Mouse (Mus musculus): ENCODE results near the gene Rbm34. TPM values are rescaled to one million over a fixed set of nuclear protein-coding genes. Genes with fewer than 3 reads are reported as not detected.

The Rbm34 gene
- polyA plus RNA-seq, 1 experiment from 2014 or later = 26.7 TPM

DNA sequence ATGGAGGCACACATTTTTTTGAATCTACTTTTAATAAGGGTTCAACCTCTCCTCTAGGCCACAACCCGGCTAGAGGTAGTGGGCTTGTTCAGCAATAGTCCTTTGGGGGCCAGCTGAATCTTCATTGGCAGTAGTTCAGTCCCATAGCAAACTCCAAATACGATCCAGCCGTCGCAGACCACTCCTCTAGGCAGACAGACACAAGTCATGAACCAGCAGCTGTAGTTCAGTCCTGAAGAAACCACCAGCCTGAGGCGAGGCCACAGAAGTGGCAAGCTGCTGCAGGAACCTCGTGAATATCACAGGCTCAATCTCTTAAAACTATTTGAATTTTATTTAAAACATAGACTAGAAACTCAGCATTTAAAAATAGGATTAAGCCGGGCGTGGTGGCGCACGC is 7.2 kb upstream of the Rbm34 start:
- ChIA-PET POLR2A (no interaction called here), CTCF (interaction anchor here (1.3 to 5.5 kb wide), 3 partner anchors 8 to 48 kb away, joined by 3 to 55 read pairs (median 4); no protein-coding TSS in a partner anchor)
- no peak for TF ChIP-seq CTCF (IDR thresholded peaks at IDR 0.05)
- peaks cover 3% of the 10 kb centered on the region for H3K27me3 ChIP-seq
- in situ Hi-C loops (cut with MboI; ENCODE audit: low pct_unique_long_range_greater_than_20kb) = loop anchor here (5.0 kb wide), 1 partner anchor 46 kb away; no protein-coding TSS in a partner anchor
- DNase-seq (ENCODE audit: low read depth, low spot score) = no peak
- no peak for ATAC-seq

DNA sequence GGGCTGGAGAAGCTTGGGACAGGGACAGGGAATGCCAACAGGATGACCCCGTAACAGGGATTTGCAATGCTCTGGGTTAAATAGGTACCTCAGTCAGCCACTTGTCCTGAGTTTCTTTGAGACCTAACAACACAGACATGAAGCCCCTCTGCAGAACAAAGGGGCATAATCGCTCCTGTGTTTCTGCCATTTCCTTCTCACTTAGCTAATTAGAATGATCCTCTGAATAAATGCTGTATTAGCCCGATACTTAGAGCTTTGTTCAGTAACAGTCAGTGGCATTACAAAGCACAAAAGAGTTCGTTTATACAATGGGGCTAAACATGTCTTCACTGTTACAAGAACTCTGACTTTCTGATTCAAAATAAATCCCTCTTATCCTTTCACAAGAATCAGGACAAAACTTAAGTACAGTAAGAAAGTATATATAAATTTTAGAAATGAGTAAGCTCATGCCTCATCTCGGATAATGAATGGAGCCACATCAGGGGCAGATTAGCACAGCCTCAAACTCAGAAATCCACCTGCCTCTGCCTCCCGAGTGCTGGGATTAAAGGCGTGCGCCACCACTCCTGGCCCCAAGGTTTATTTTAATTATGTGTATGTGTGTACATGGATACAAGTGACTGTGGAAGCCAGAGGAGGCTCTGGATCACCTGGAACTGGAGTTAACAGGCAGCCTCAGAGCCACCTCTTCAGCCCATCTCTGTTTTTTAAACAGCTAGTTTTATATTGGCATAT is 5.9 kb upstream of the Rbm34 start:
- CTCF ChIA-PET = interaction anchor here (1.0 to 5.5 kb wide), 5 partner anchors 10 to 486 kb away, joined by 3 to 55 read pairs (median 4); no protein-coding TSS in a partner anchor
- no peak for TF ChIP-seq CTCF (IDR thresholded peaks at IDR 0.05)
- peaks cover 3% of the 10 kb centered on the region for H3K27me3 ChIP-seq
- in situ Hi-C loops (cut with MboI; ENCODE audit: low pct_unique_long_range_greater_than_20kb) = loop anchor here (5.0 kb wide), 1 partner anchor 44 kb away; no protein-coding TSS in a partner anchor
- POLR2A ChIA-PET = interaction anchor here (1.2 kb wide), 1 partner anchor 32 kb away, joined by 3 read pairs; no protein-coding TSS in a partner anchor
- DNase-seq (ENCODE audit: low read depth, low spot score) (no peak), ATAC-seq (no peak)

DNA sequence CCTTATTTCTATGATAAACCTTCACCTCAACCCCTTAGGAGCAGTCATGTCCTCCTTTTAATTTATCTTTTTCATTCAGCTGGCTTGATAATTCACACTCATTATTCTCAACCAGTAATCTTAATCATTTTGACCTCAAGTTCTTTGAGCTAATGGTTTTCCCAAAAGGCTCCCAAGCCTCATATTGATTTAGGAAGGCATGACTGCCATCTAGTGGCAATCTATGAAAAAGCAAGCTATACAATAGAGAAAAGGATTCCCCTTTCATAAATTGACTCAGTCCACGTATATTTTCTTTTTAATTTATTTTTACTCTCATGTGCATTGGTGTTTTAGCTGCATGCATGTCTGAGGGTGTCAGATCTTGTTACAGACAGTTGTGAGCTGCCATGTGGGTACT is 4.8 kb upstream of the Rbm34 start:
- TF ChIP-seq CTCF (IDR thresholded peaks at IDR 0.05) = peak; percentile 64
- DNase-seq (ENCODE audit: low read depth, low spot score) = no peak
- CTCF ChIA-PET = interaction anchor here (0.9 to 5.5 kb wide), 14 partner anchors 9 to 718 kb away, joined by 3 to 55 read pairs (median 4); no protein-coding TSS in a partner anchor

DNA sequence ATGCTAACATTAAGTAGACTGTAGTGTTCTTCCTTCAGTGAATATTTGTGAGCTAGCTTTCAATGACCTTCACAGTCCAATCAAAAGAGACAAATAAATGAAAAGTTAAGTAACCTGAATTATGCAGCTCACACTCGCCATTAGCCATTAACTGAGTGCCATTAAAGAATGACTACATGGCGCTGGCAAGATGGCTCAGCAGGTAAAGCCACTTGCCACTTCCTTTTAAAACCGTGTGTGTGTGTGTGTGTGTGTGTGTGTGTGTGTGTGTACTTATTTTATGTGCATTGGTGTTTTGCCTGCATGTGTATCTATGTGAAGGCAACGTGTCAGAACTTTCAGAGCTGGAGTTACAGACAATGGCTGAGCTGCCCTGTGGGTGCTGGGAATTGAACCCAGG is 3.6 kb upstream of the Rbm34 start:
- POLR2A ChIA-PET = no interaction called here
- in situ Hi-C loops (cut with MboI; ENCODE audit: low pct_unique_long_range_greater_than_20kb) = loop anchor here (25.0 kb wide), 1 partner anchor 1037 kb away; no protein-coding TSS in a partner anchor
- DNase-seq (ENCODE audit: low read depth, low spot score) = no peak
- CTCF ChIA-PET = interaction anchor here (1.3 to 5.5 kb wide), 4 partner anchors 12 to 54 kb away, joined by 4 to 55 read pairs (median 4); no protein-coding TSS in a partner anchor
- H3K27me3 ChIP-seq = peaks cover 3% of the 10 kb centered on the region
- no peak for ATAC-seq
- no peak for TF ChIP-seq CTCF (IDR thresholded peaks at IDR 0.05)

More for the DNA sequence above, 4.8 kb upstream of the Rbm34 start:
- peaks cover 3% of the 10 kb centered on the region for H3K27me3 ChIP-seq
- ATAC-seq = no peak
- in situ Hi-C loops (cut with MboI; ENCODE audit: low pct_unique_long_range_greater_than_20kb) = loop anchor here (5.0 kb wide), 1 partner anchor 43 kb away; no protein-coding TSS in a partner anchor
- POLR2A ChIA-PET = interaction anchor here (1.2 kb wide), 1 partner anchor 31 kb away, joined by 3 read pairs; no protein-coding TSS in a partner anchor

DNA sequence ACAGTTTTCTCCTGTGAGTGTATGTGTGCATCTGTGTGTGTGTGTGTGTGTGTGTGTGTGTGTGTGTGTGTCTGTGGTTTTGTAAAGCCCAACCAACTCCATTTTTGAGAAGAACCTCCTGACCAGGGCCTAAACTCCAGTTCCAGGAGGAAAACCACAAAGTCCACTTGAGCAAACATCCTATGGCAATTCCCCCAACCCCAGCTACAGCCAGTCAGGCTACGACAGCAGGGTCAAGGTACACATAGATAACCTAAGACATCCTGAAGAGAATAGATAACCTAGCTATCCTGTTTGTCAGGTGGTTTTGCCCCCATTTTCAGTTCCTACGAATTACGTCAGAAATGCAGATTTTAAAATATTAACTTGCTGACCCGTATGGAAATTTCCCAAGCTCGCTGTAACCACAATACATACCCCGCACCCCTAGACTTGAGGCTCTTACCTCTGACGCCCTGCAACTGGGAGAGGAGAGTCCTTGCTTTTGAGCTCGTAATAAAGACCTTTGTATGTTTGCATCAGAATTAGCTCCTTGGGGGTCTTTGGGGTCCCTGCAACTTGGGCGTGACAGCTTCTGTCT is 2.9 kb upstream of the Rbm34 start:
- no peak for DNase-seq (ENCODE audit: low read depth, low spot score)
- peaks cover 3% of the 10 kb centered on the region for H3K27me3 ChIP-seq
- in situ Hi-C loops (cut with MboI; ENCODE audit: low pct_unique_long_range_greater_than_20kb) = loop anchor here (25.0 kb wide), 1 partner anchor 1036 kb away; no protein-coding TSS in a partner anchor
- ATAC-seq = no peak
- no peak for TF ChIP-seq CTCF (IDR thresholded peaks at IDR 0.05)
- POLR2A ChIA-PET = interaction anchor here (0.6 kb wide), 1 partner anchor 120 kb away, joined by 3 read pairs; no protein-coding TSS in a partner anchor
- CTCF ChIA-PET = interaction anchor here (1.3 to 5.5 kb wide), 3 partner anchors 12 to 53 kb away, joined by 4 to 55 read pairs (median 4); no protein-coding TSS in a partner anchor

DNA sequence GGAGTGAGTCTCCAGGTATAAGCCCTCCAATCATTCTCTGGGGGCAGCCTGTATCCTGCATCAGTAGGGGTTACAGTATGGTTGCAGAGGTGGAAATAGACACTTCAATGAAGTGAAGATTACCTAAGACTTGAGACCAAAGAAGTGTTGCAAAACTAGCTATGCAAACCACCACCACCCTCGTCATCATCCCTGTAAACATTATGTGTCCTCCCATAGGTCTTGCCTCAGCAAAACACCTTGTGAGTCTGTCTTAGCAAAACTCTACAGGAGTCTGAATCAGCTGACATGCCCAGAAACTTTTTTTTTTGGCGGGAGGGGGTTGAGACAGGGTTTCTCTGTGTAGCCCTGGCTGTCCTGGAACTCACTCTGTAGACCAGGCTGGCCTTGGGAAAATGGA is 1.8 kb upstream of the Rbm34 start:
- peaks cover 3% of the 10 kb centered on the region for H3K27me3 ChIP-seq
- in situ Hi-C loops (cut with MboI; ENCODE audit: low pct_unique_long_range_greater_than_20kb) = loop anchor here (25.0 kb wide), 1 partner anchor 1035 kb away; no protein-coding TSS in a partner anchor
- ChIA-PET POLR2A (no interaction called here), CTCF (interaction anchor here (0.7 to 2.0 kb wide), 3 partner anchors 22 to 491 kb away, joined by 3 to 5 read pairs (median 3); no protein-coding TSS in a partner anchor)
- ATAC-seq (no peak), DNase-seq (ENCODE audit: low read depth, low spot score) (no peak)
- TF ChIP-seq CTCF (IDR thresholded peaks at IDR 0.05) = no peak

DNA sequence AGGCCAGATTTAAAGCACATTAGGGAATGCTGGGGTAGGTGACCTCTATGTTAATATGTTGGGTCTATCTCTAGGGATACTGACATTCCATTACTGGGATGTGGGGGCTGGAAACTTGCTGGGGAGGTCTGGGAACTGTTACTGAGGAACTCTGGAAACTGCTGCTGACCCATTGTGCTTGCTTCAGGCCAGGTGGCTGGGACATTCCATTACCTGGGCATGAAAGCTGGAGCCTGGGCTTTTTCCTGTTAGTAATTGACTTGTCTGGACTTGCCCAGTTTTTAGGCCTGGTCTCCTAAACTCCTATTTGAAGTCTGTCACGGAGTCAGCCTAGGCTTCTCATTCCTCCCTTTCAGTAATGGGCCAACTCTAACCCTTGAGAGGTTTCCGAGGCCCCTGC is 1.2 kb upstream of the Rbm34 start:
- no peak for ATAC-seq
- H3K27me3 ChIP-seq = peaks cover 3% of the 10 kb centered on the region
- TF ChIP-seq CTCF (IDR thresholded peaks at IDR 0.05) = no peak
- DNase-seq (ENCODE audit: low read depth, low spot score) = no peak
- POLR2A ChIA-PET = interaction anchor here (0.6 to 1.2 kb wide), 2 partner anchors 41 to 43 kb away, joined by 3 read pairs; no protein-coding TSS in a partner anchor
- in situ Hi-C loops (cut with MboI; ENCODE audit: low pct_unique_long_range_greater_than_20kb) = loop anchor here (25.0 kb wide), 1 partner anchor 1035 kb away; no protein-coding TSS in a partner anchor
- CTCF ChIA-PET = interaction anchor here (0.7 to 2.0 kb wide), 4 partner anchors 21 to 491 kb away, joined by 3 to 5 read pairs (median 4); no protein-coding TSS in a partner anchor

DNA sequence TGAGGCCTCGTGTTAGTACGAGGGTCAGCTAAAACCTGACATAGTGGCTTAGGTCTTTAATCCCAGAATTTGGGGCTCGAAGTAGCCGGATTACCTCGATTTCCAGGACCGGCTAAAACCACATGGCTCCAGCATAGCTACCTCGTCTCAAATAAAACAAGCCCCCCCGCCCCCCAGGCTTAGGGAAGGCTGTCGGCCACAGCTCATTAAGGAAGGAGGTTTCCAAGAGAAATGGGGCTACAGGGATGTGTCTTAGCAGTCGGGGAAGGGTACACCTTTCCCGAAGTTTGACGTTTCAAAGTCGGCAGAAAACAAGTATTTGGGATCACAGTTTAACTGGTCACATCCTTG is 418 bp upstream of the Rbm34 start:
- CTCF ChIA-PET = interaction anchor here (0.6 to 2.0 kb wide), 4 partner anchors 20 to 490 kb away, joined by 3 to 6 read pairs (median 5); no protein-coding TSS in a partner anchor
- no peak for TF ChIP-seq CTCF (IDR thresholded peaks at IDR 0.05)
- in situ Hi-C loops (cut with MboI; ENCODE audit: low pct_unique_long_range_greater_than_20kb) = loop anchor here (25.0 kb wide), 1 partner anchor 1034 kb away; no protein-coding TSS in a partner anchor

DNA sequence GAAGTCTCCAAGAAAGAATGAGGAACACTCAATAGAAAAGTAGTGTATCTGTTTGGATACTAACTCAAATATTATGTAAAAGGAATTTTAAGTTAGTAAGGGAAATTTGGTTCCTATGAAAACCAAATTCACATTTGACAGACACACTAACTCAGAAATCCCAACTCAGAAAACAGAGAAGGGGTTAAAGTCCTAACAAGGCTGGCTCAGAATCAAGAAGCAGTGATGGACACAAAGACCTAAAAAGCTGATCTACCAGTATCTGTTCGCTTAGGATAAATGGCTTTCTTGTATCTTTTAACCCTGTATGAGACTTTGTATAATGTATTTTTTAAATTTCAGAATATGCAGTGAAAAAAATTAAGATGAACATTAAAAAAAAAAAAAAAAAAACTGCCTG is 1.3 kb downstream of the Rbm34 start:
- POLR2A ChIA-PET = interaction anchor here (0.6 to 0.8 kb wide), 2 partner anchors 69 to 579 kb away, joined by 3 read pairs; no protein-coding TSS in a partner anchor
- ATAC-seq (no peak), DNase-seq (ENCODE audit: low read depth, low spot score) (no peak)
- CTCF ChIA-PET = interaction anchor here (0.7 to 1.9 kb wide), 3 partner anchors 22 to 488 kb away, joined by 3 to 6 read pairs (median 5); no protein-coding TSS in a partner anchor
- in situ Hi-C loops (cut with MboI; ENCODE audit: low pct_unique_long_range_greater_than_20kb) = loop anchor here (25.0 kb wide), 1 partner anchor 1032 kb away; no protein-coding TSS in a partner anchor
- H3K27me3 ChIP-seq = no peaks in the 10 kb centered on the region
- no peak for TF ChIP-seq CTCF (IDR thresholded peaks at IDR 0.05)

More for the DNA sequence above, 418 bp upstream of the Rbm34 start:
- POLR2A ChIA-PET = interaction anchor here (0.8 to 1.5 kb wide), 6 partner anchors 15 to 444 kb away, joined by 3 to 7 read pairs (median 3); no protein-coding TSS in a partner anchor
- ATAC-seq (no peak), DNase-seq (ENCODE audit: low read depth, low spot score) (no peak)
- H3K27me3 ChIP-seq = no peaks in the 10 kb centered on the region

DNA sequence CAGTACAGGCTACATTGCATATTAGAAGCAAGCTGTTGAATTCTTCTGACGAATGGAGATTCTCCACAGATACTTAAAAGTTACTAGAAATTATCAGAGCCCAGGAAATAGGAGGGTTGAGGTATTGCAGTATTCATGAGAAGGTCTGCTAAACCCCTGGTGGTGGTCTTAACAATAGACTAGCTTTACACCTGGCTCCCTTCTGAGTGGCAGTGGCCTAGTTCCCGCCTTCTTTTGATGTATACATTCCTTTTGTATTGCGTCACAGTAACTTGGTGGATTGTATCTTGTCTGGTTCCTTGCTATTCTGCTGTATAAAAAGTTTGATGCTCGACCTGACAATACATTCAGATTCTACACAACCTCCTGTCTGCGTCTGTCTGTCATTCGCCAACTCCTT is 2.8 kb downstream of the Rbm34 start:
- no peak for ATAC-seq
- no peak for TF ChIP-seq CTCF (IDR thresholded peaks at IDR 0.05)
- POLR2A ChIA-PET = interaction anchor here (0.6 kb wide), 1 partner anchor 57 kb away, joined by 5 read pairs; no protein-coding TSS in a partner anchor
- CTCF ChIA-PET = no interaction called here
- H3K27me3 ChIP-seq = no peaks in the 10 kb centered on the region
- in situ Hi-C loops (cut with MboI; ENCODE audit: low pct_unique_long_range_greater_than_20kb) = loop anchor here (25.0 kb wide), 1 partner anchor 1031 kb away; no protein-coding TSS in a partner anchor
- no peak for DNase-seq (ENCODE audit: low read depth, low spot score)

Data from Patski (cell line).